Mouse (Mus musculus) monocyte, adult 5-6 weeks (primary cell): ENCODE data around the gene Snw1. TPM values are rescaled to one million over a fixed set of nuclear protein-coding genes. Genes with fewer than 3 reads are reported as not detected.
"Not testable (repeated sequence)": the region's sequence is repeated elsewhere in the genome, so short reads cannot be mapped to it uniquely, and the experiment has no call there.

Source experiments
- ATAC-seq: fragments of 153-309, 156-312 bp; replicated peaks from 2 replicates; pipeline ENCODE4 v1.8.0; 2017; ENCODE audit warnings: mild to moderate bottlenecking; ENCODE audit not compliant: low TSS enrichment, insufficient number of reproducible peaks, severe bottlenecking, poor library complexity, low FRiP score
- total RNA-seq: library from RNA; stranded (forward); fragments of 200-1000, 200-491, 200-594 nt; gene quantifications from 3 replicates; pipeline ENCODE4 v1.2.3, GENCODE M21; 2017

The Snw1 gene
- 144 to 150 TPM (median 147 TPM) in 3 replicates for total RNA-seq

- peak; percentile 96 for ATAC-seq
Measured at GRCm38 (mm10) chr12:87471964-87472786, at the start of gene Snw1. Gene Snw1, minus strand, starts transcription at chr12:87472274.

GRCm38 (mm10) chr12:87519616-87520015, 47.5 kb upstream of the Snw1 start:
- ATAC-seq: not testable (repeated sequence)

- ATAC-seq: not testable (repeated sequence)
Measured at GRCm38 (mm10) chr12:87514016-87514415, 41.9 kb upstream of the Snw1 start, which contains the start of gene Gm8300. Gene Gm8300, plus strand, starts transcription at chr12:87514316.

DNA sequence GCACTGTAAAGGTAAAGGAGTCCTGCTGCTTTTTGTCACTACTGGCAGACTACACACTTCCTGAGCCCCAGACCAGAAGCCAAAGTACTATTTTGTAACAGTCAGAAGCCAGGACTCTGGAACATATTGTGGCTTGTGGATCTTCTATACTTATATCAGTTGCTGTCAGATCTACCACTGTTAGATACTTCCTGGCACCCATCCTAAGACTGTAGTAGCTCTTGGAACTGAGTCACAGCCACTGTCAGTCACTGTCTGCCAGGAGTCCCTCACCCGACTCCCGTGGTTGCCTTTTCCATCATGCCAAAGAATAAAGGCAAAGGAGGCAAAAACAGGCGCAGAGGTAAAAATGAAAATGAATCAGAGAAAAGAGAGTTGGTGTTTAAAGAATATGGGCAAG, 22.3 kb upstream of the Snw1 start, which contains the start of gene Gm5788:
TSS of gene Gm5788 (plus strand) at position 301 of the 400 bp plus-strand sequence.
- ATAC-seq: not testable (repeated sequence)

- not testable (repeated sequence) for ATAC-seq
Measured at GRCm38 (mm10) chr12:87488683-87489082, 16.6 kb upstream of the Snw1 start.

DNA sequence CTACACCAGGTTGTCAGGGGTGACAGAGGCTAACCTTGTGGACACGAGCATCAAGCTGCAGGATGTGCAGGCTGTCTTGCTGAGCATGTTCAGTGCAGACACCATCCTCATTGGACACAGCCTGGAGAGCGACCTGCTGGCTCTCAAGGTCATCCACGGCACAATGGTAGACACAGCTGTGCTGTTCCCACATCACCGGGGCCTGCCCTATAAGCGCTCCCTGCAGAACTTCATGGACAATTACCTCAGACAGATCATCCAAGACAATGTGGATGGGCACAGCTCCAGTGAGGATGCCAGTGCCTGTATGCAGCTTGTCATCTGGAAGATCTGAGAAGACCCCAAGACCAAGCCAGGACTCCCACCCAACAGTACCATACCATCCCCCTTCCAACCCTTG, 10.4 kb upstream of the Snw1 start:
- not testable (repeated sequence) for ATAC-seq

- no peak for ATAC-seq
Measured at GRCm38 (mm10) chr12:87474756-87475155, 2.7 kb upstream of the Snw1 start.

- no peak for ATAC-seq
Measured at GRCm38 (mm10) chr12:87471421-87471963, 582 bp downstream of the Snw1 start.

GRCm38 (mm10) chr12:87470263-87471136, 1.6 kb downstream of the Snw1 start:
- ATAC-seq: no peak

- ATAC-seq: no peak
Measured at GRCm38 (mm10) chr12:87464678-87465297, 7.3 kb downstream of the Snw1 start.

GRCm38 (mm10) chr12:87449456-87449855, 22.6 kb downstream of the Snw1 start:
- ATAC-seq: no peak

DNA sequence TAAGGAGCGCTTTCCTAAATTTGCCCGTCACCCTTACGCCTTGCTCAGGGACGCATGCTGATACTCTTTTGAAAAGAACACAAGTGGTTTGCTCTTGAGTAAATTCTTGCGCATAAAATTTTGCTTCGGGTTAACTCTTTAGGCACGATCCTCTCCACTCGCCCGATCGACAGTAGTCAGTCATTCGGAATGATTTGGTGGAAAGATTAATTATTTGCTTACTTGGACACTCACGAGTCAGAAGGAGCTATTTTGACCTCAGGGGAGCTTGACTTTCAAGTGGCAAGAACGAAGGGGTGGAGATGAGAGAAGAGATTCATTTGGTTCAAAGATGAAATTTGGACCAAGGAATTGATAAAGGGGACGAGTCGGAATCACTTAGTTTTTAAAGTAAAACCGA, 27.9 kb downstream of the Snw1 start:
- no peak for ATAC-seq

DNA sequence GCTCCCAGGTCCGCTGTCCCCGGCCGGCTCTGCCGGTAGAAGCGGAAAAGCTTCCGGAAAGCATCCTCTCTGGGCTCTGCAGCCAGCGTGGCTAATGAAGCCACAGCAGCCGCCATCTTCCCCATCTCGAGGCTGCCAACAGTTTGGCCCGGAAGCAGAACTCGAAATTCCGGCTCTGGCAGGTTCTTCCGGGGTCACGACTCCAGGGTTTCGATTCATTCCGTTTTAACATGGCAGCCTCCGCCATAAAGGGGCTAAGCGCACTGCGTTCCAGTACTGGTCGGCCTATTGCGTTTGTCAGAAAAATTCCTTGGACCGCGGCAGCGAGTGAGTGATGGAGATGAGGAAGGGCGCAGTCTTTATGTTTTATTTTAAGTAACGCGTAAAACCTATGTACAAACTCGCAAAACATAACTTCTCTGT, 28.4 kb downstream of the Snw1 start, which contains the start of the genes Slirp and Alkbh1:
TSS of gene Slirp (plus strand) at position 197 of the 423 bp plus-strand sequence.
TSS of gene Alkbh1 (minus strand) at position 318 of the 423 bp plus-strand sequence.
- peak; percentile 97 for ATAC-seq

- ATAC-seq: peak; percentile 18
Measured at GRCm38 (mm10) chr12:87443115-87443699, 28.9 kb downstream of the Snw1 start.

DNA sequence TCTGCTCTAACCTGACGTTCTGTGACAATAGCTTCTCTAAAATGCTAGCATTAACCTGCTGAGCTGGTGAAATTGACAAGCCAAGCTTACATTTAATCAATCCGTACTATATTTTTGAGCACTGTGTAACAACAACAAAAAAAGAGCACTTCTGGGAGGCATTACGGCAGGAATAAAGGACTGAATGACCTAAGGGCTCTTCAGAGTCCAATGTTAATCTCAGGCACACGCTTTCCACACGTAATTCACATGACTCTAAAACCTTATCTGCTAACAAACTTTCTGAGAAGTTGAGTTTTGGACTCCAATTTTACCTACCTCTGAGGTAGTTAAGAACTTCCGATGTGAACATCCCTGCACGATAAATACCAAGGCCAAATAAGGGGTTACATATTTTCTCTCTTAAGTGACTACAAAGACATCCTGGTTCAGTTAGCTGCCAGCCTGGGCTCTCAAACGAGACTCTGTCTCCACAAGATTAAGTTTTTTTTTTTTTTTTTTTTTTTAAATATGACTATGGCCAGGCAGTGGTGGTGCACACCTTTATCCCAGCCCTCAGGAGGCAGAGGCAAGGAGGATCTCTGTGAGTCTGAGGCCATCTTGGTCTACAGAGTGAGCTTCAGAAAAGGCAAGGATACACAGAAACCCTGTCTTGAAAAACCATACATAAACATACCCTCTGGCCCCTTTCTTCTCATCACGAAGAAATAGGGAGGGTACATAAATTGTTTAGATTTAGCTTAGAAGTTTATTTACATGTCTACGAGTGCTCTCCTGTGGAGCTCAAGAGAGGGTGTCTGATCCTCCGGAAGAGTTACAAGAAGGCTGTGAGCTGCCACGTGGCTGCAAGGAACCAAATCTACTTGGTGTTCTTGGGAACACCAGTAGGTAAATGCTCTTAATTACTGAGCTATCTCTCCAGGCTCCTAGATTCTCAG, 29.6 kb downstream of the Snw1 start:
- no peak for ATAC-seq

DNA sequence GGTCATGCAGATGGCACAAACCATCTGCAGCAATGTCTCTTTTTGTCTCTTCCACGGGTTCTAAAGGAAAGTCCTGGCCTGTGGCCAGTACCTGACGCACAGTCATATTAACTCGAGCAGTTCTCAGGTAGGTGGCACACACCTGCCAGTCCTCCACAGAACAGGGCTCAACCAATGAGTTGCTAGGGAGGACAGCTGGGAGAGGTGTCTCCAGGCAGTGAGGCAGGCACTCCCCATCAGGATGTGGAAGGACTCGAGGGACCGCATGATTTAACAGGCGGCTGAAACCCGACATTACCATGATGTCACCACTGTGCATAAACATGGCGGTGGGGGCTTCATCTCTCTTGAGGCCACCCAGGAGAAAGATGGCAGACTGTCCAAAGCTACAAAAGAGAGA, 43.2 kb downstream of the Snw1 start:
- ATAC-seq: no peak

GRCm38 (mm10) chr12:87428295-87428694, 43.8 kb downstream of the Snw1 start:
- no peak for ATAC-seq
